Mouse (Mus musculus) MEL (cell line): ENCODE measurements around the gene Sapcd1. TPM values are rescaled to one million over a fixed set of nuclear protein-coding genes. Genes with fewer than 3 reads are reported as not detected.

Experiments used
- DNase-seq: peaks from one replicate; pipeline ENCODE4 v3.0.0; 2011; ENCODE audit warnings: low read depth, low spot score
- H3K27ac ChIP-seq: 2 replicates; pipeline ENCODE4 v1.5.1; 2012; ENCODE audit warnings: low read depth, mild to moderate bottlenecking, control low read depth, low read length, moderate library complexity; ENCODE audit not compliant: control insufficient read depth
- H3K27me3 ChIP-seq, 2 experiments: fragments of 150-350 bp in 1 of 2; sonication (generic) in 1 of 2; 2 replicates each; pipeline ENCODE4 v1.6.1; 2012; ENCODE audit warnings: low read length in 2 of 2, mild to moderate bottlenecking in 2 of 2, improper control_type of control experiment in 1 of 2, moderate library complexity in 1 of 2; ENCODE audit not compliant: insufficient read depth in 2 of 2, control insufficient read depth in 1 of 2
- H3K36me3 ChIP-seq, 2 experiments: 2 replicates each; pipeline ENCODE4 v1.6.1; 2012 to 2014; ENCODE audit warnings: low read length in 2 of 2, improper control_type of control experiment in 1 of 2, inconsistent platforms in 1 of 2, mild to moderate bottlenecking in 1 of 2; ENCODE audit not compliant: insufficient read depth in 2 of 2, control insufficient read depth in 1 of 2
- H3K4me1 ChIP-seq, 2 experiments: fragments of 150-350 bp in 1 of 2; sonication (generic) in 1 of 2; 2 replicates each; pipeline ENCODE4 v1.6.1; 2012; ENCODE audit warnings: low read length in 2 of 2, improper control_type of control experiment in 1 of 2, mild to moderate bottlenecking in 1 of 2; ENCODE audit not compliant: insufficient read depth in 2 of 2, control insufficient read depth in 1 of 2
- H3K4me3 ChIP-seq, 2 experiments: fragments of 150-350 bp in 1 of 2; sonication (generic) in 1 of 2; 2 replicates each; pipeline ENCODE4 v1.5.1; 2012; ENCODE audit warnings: low read depth in 2 of 2, low read length in 2 of 2, mild to moderate bottlenecking in 2 of 2, moderate library complexity in 2 of 2, control low read depth in 1 of 2, improper control_type of control experiment in 1 of 2; ENCODE audit not compliant: control insufficient read depth in 1 of 2, insufficient read depth in 1 of 2
- H3K79me2 ChIP-seq: 2 replicates; pipeline ENCODE4 v1.6.1; 2012; ENCODE audit warnings: mild to moderate bottlenecking, low read length, moderate library complexity; ENCODE audit not compliant: control insufficient read depth, poor library complexity, insufficient read depth
- H3K9ac ChIP-seq: 2 replicates; pipeline ENCODE4 v1.6.1; 2012; ENCODE audit warnings: low read depth, mild to moderate bottlenecking, control low read depth, low read length, moderate library complexity; ENCODE audit not compliant: control insufficient read depth, poor library complexity, severe bottlenecking
- H3K9me3 ChIP-seq: fragments of 150-350 bp; sonication (generic); replicated peaks from 2 replicates; pipeline ENCODE4 v1.6.1; 2012; ENCODE audit warnings: mild to moderate bottlenecking, low read length, improper control_type of control experiment, moderate library complexity; ENCODE audit not compliant: insufficient read depth
- BHLHE40 ChIP-seq: IDR thresholded peaks from 2 replicates; pipeline ENCODE4 v1.6.1; 2012; ENCODE audit warnings: low read depth, mild to moderate bottlenecking, inconsistent platforms, low read length, improper control_type of control experiment, borderline replicate concordance
- CHD1 ChIP-seq: IDR thresholded peaks from 2 replicates; pipeline ENCODE4 v1.6.1; 2012; ENCODE audit warnings: low read depth, mild to moderate bottlenecking, inconsistent platforms, low read length, improper control_type of control experiment
- ETS1 ChIP-seq: IDR thresholded peaks from 2 replicates; pipeline ENCODE4 v1.6.1; 2012; ENCODE audit warnings: low read depth, mild to moderate bottlenecking, inconsistent platforms, low read length, improper control_type of control experiment, moderate library complexity
- GATA1 ChIP-seq: IDR thresholded peaks from 2 replicates; pipeline ENCODE4 v1.6.1; 2011; ENCODE audit warnings: low read depth, low read length, improper control_type of control experiment
- HCFC1 ChIP-seq: IDR thresholded peaks from 2 replicates; pipeline ENCODE4 v1.6.1; 2012; ENCODE audit warnings: low read depth, mild to moderate bottlenecking, inconsistent platforms, low read length, improper control_type of control experiment, moderate library complexity
- KAT2A ChIP-seq: conservative IDR thresholded peaks from 2 replicates; pipeline ENCODE4 v1.6.1; 2012; ENCODE audit warnings: low read depth, low read length, improper control_type of control experiment, inconsistent platforms
- MAFK ChIP-seq: IDR thresholded peaks from 2 replicates; pipeline ENCODE4 v1.6.1; 2011; ENCODE audit warnings: low read depth, mild to moderate bottlenecking, low read length, improper control_type of control experiment, borderline replicate concordance
- MAX ChIP-seq: IDR thresholded peaks from 2 replicates; pipeline ENCODE4 v1.6.1; 2011; ENCODE audit warnings: low read length, improper control_type of control experiment
- MAZ ChIP-seq: IDR thresholded peaks from 2 replicates; pipeline ENCODE4 v1.6.1; 2012; ENCODE audit warnings: low read depth, mild to moderate bottlenecking, inconsistent platforms, low read length, improper control_type of control experiment
- MEF2A ChIP-seq: IDR thresholded peaks from 2 replicates; pipeline ENCODE4 v1.6.1; 2014; ENCODE audit warnings: low read depth, mild to moderate bottlenecking, inconsistent platforms, low read length, improper control_type of control experiment; ENCODE audit not compliant: poor library complexity, insufficient replicate concordance, severe bottlenecking; ENCODE audit errors: extremely low read depth
- POLR2A ChIP-seq, 2 experiments: IDR thresholded peaks; 2 replicates each; pipeline ENCODE4 v1.6.1; 2011 to 2012; ENCODE audit warnings: low read length in 2 of 2, mild to moderate bottlenecking in 2 of 2, control low read depth in 1 of 2, improper control_type of control experiment in 1 of 2, low read depth in 1 of 2, moderate library complexity in 1 of 2; ENCODE audit not compliant: control insufficient read depth in 1 of 2, insufficient read depth in 1 of 2, poor library complexity in 1 of 2
- SIN3A ChIP-seq: IDR thresholded peaks from 2 replicates; pipeline ENCODE4 v1.6.1; 2012; ENCODE audit warnings: low read length, improper control_type of control experiment, inconsistent platforms
- TBP ChIP-seq: IDR thresholded peaks from 2 replicates; pipeline ENCODE4 v1.8.0; 2011; ENCODE audit warnings: low read depth, low read length, improper control_type of control experiment
- ZMIZ1 ChIP-seq: IDR thresholded peaks from 2 replicates; pipeline ENCODE4 v1.6.1; 2012; ENCODE audit warnings: low read depth, mild to moderate bottlenecking, inconsistent platforms, low read length, improper control_type of control experiment, moderate library complexity
- polyA plus RNA-seq, 2 experiments: library from polyadenylated mRNA; stranded (reverse) in 1 of 2; unstranded in 1 of 2; fragments of >175 nt in 1 of 2; fragments of >200 nt in 1 of 2; gene quantifications; 2 replicates each; pipeline versions ENCODE4 v1.2.1 to v1.2.4; 2012; ENCODE audit warnings: low replicate concordance in 2 of 2, low read depth in 1 of 2; ENCODE audit not compliant: insufficient read length in 2 of 2, insufficient read depth in 1 of 2, missing spikeins in 1 of 2
- total RNA-seq: library from RNA; depleted of rRNA; stranded (reverse); fragments of 300-350 nt; gene quantifications from 2 replicates; pipeline ENCODE4 v1.2.3, GENCODE M21; 2012

Gene Sapcd1
- total and polyA plus RNA-seq, 3 experiments = 124 to 164 TPM; not detected in 1

GRCm38 (mm10) chr17:35002153-35002865 is 25.5 kb downstream of the Sapcd1 start (continued):
- TF ChIP-seq MAFK (no peak), SIN3A (no peak; the same call in 1 of the 2 replicates), MEF2A (no peak)
- TF ChIP-seq, all 39 proteins: peak for 11

GRCm38 (mm10) chr17:35001452-35002152 is 26.2 kb downstream of the Sapcd1 start:
- no peaks in the 10 kb centered on the region for H3K27me3 ChIP-seq
- H3K4me1 ChIP-seq = peaks cover 0 to 5% of the 10 kb centered on the region in 2 experiments; a peak in 2 of 4 replicates
- H3K36me3 ChIP-seq = peaks cover 0 to 7% of the 10 kb centered on the region in 2 experiments; a peak in 3 of 4 replicates
- H3K4me3 ChIP-seq = peak overlapping the region; percentile 64 to 89
- H3K9me3 ChIP-seq = no peaks in the 10 kb centered on the region
- peak overlapping the region; percentile 99 for H3K27ac ChIP-seq
- peaks cover 79% of the 10 kb centered on the region for H3K79me2 ChIP-seq
- H3K9ac ChIP-seq = peak overlapping the region; percentile 100
- TF ChIP-seq BHLHE40 (peak; percentile 35; the same call in 1 of the 2 replicates), TBP (peak; percentile 48; the same call in 1 of the 2 replicates), POLR2A (IDR thresholded peaks at IDR 0.05; ENCODE audit: control insufficient read depth in 1 of 2, insufficient read depth in 1 of 2, low read depth in 1 of 2, low read length in 2 of 2, poor library complexity in 1 of 2) (peak in 1 of 2 experiments; percentile 50; a peak in 1 of 4 replicates), MAZ (no peak), SIN3A (peak; percentile 37; the same call in 1 of the 2 replicates), MAX (0 out of 2 replicates have a peak, but pooled peaks have one; percentile 17), ETS1 (peak; percentile 26; the same call in 1 of the 2 replicates), GATA1 (no peak), CHD1 (peak; percentile 24; the same call in 1 of the 2 replicates), KAT2A (peak; percentile 21; the same call in 1 of the 2 replicates), HCFC1 (0 out of 2 replicates have a peak, but pooled peaks have one; percentile 11), ZMIZ1 (no peak)
- DNase-seq = peak; percentile 66
